Mouse (Mus musculus) intestine, postnatal 0 days (tissue): ENCODE data around the gene Ppp1r3a. TPM values are rescaled to one million over a fixed set of nuclear protein-coding genes. Genes with fewer than 3 reads are reported as not detected.
"Not testable (repeated sequence)": the region's sequence is repeated elsewhere in the genome, so short reads cannot be mapped to it uniquely, and the experiment has no call there.

Experiments used
- ATAC-seq: fragments of 200-750 bp; cut with Nextera tagmentation; 2 replicates; pipeline ENCODE4 v1.8.0; 2017; ENCODE audit warnings: mild to moderate bottlenecking, moderate TSS enrichment, moderate library complexity
- H3K27ac ChIP-seq: fragments of 300-500 bp; sonication (generic); 2 replicates; pipeline ENCODE4 v1.5.1; 2014; ENCODE audit warnings: mild to moderate bottlenecking, low read depth, low read length, moderate library complexity
- H3K27me3 ChIP-seq: fragments of 300-500 bp; sonication (generic); replicated peaks from 2 replicates; pipeline ENCODE4 v1.6.1; 2014; ENCODE audit warnings: low read length, mixed read lengths; ENCODE audit not compliant: control insufficient read depth, insufficient read depth
- H3K36me3 ChIP-seq: fragments of 300-500 bp; sonication (generic); 2 replicates; pipeline ENCODE4 v1.6.1; 2014; ENCODE audit warnings: mild to moderate bottlenecking, moderate library complexity; ENCODE audit not compliant: control insufficient read depth, insufficient read depth
- H3K4me1 ChIP-seq: fragments of 300-500 bp; sonication (generic); replicated peaks from 2 replicates; pipeline ENCODE4 v1.6.1; 2014; ENCODE audit warnings: antibody characterized with exemption, low read length, mixed read lengths; ENCODE audit not compliant: control insufficient read depth, insufficient read depth
- H3K4me2 ChIP-seq: fragments of 300-500 bp; sonication (generic); replicated peaks from 2 replicates; pipeline ENCODE4 v1.6.1; 2014; ENCODE audit warnings: low read depth, mild to moderate bottlenecking, moderate library complexity
- H3K4me3 ChIP-seq: fragments of 300-500 bp; sonication (generic); 2 replicates; pipeline ENCODE4 v1.5.1; 2014; ENCODE audit warnings: low read depth, low read length
- H3K9ac ChIP-seq: fragments of 300-500 bp; sonication (generic); 2 replicates; pipeline ENCODE4 v1.6.1; 2014; ENCODE audit warnings: mild to moderate bottlenecking, low read depth, low read length
- H3K9me3 ChIP-seq: fragments of 300-500 bp; sonication (generic); 2 replicates; pipeline ENCODE4 v1.6.1; 2016; ENCODE audit warnings: mixed run types; ENCODE audit not compliant: control insufficient read depth
- CTCF ChIP-seq: sonication (generic); IDR thresholded peaks from 2 replicates; pipeline ENCODE4 v1.5.1; 2016; ENCODE audit warnings: low read depth, mild to moderate bottlenecking, control low read depth, antibody characterized with exemption, moderate library complexity
- WGBS: fragments of 180-500 bp; shearing (Covaris S2); extraction: QIAGEN DNeasy Blood & Tissue Kit; methylation state at CpG from one replicate; pipeline ENCODE4 v1.1.7; 2014; 5-methylcytosine and 5-hydroxymethylcytosine counted together
- polyA plus RNA-seq: library from polyadenylated mRNA; unstranded; fragments of >200 nt; fragmentation: Nextera tagmentation; extraction: Ambion mirVana; gene quantifications from 2 replicates; pipeline ENCODE4 v1.2.1, GENCODE M21; 2015

Ppp1r3a gene
- polyA plus RNA-seq, 1 experiment from 2014 or later = not detected

- Histone ChIP-seq H3K27me3 (no peaks in the 10 kb centered on the region), H3K4me3 (no peak overlapping the region), H3K9me3 (no peaks in the 10 kb centered on the region), H3K9ac (no peak overlapping the region), H3K36me3 (no peaks in the 10 kb centered on the region), H3K27ac (no peak overlapping the region), H3K4me1 (no peaks in the 10 kb centered on the region), H3K4me2 (no peak overlapping the region)
- no peak for TF ChIP-seq CTCF
- WGBS = 52% methylated on average over 4 of the region's 4 CpGs
- ATAC-seq = no peak
Measured at GRCm38 (mm10) chr6:14715129-14715989, 39.7 kb downstream of the Ppp1r3a start.

GRCm38 (mm10) chr6:14712146-14712545 lies 42.9 kb downstream of the Ppp1r3a start:
- Histone ChIP-seq H3K27ac (no peak overlapping the region), H3K4me2 (no peak overlapping the region), H3K27me3 (no peaks in the 10 kb centered on the region), H3K4me3 (no peak overlapping the region), H3K9ac (no peak overlapping the region), H3K4me1 (no peaks in the 10 kb centered on the region), H3K36me3 (no peaks in the 10 kb centered on the region), H3K9me3 (no peaks in the 10 kb centered on the region)
- 23% methylated on average over 2 of the region's 2 CpGs for WGBS
- TF ChIP-seq CTCF = no peak
- ATAC-seq = no peak

- TF ChIP-seq CTCF = no peak
- no peak for ATAC-seq
- H3K27me3 ChIP-seq = no peaks in the 10 kb centered on the region
- H3K4me1 ChIP-seq = no peaks in the 10 kb centered on the region
- no peak overlapping the region for H3K4me2 ChIP-seq
- H3K9me3 ChIP-seq = no peaks in the 10 kb centered on the region
- no peaks in the 10 kb centered on the region for H3K36me3 ChIP-seq
- no peak overlapping the region for H3K4me3 ChIP-seq
- no peak overlapping the region for H3K27ac ChIP-seq
- no peak overlapping the region for H3K9ac ChIP-seq
Measured at GRCm38 (mm10) chr6:14700030-14700429, 55.0 kb downstream of the Ppp1r3a start.

- H3K36me3 ChIP-seq, H3K27ac ChIP-seq, H3K9ac ChIP-seq, ATAC-seq, H3K4me2 ChIP-seq, H3K4me1 ChIP-seq, H3K27me3 ChIP-seq, H3K9me3 ChIP-seq, H3K4me3 ChIP-seq: not testable (repeated sequence)
- 91% methylated on average over 20 of the region's 20 CpGs for WGBS
Measured at GRCm38 (mm10) chr6:14679231-14679887, 75.7 kb downstream of the Ppp1r3a start.

GRCm38 (mm10) chr6:14668966-14669365 lies 86.1 kb downstream of the Ppp1r3a start:
- not testable (repeated sequence) for H3K9me3 ChIP-seq, H3K27me3 ChIP-seq, H3K4me2 ChIP-seq, H3K9ac ChIP-seq, H3K4me1 ChIP-seq, ATAC-seq, H3K4me3 ChIP-seq, H3K27ac ChIP-seq, H3K36me3 ChIP-seq
- 76% methylated on average over 2 of the region's 2 CpGs for WGBS

- not testable (repeated sequence) for H3K4me3 ChIP-seq, H3K27ac ChIP-seq, H3K4me2 ChIP-seq, H3K27me3 ChIP-seq, H3K4me1 ChIP-seq, H3K36me3 ChIP-seq, H3K9me3 ChIP-seq, H3K9ac ChIP-seq, ATAC-seq
- WGBS = 69% methylated on average over 2 of the region's 2 CpGs
Measured at GRCm38 (mm10) chr6:14667651-14668050, 87.4 kb downstream of the Ppp1r3a start.

Other genes starting within 250 kb of the Ppp1r3a start
- gene Foxp2, start 146.1 kb upstream of the Ppp1r3a start, polyA plus RNA-seq = 5.4 and 5.5 TPM in 2 replicates